Mouse (Mus musculus) kidney, postnatal 0 days (tissue): ENCODE measurements around the gene Hbp1. TPM values are rescaled to one million over a fixed set of nuclear protein-coding genes. Genes with fewer than 3 reads are reported as not detected.

Source experiments
- ATAC-seq: fragments of 200-750 bp; cut with Nextera tagmentation; replicated peaks from 2 replicates; pipeline ENCODE4 v1.8.0; 2017; ENCODE audit warnings: low read depth, moderate number of reproducible peaks, moderate TSS enrichment, moderate library complexity; ENCODE audit not compliant: low FRiP score
- DNase-seq: peaks from one replicate; pipeline ENCODE4 v3.0.0-alpha.2; 2016; ENCODE audit warnings: low spot score
- H3K27ac ChIP-seq: fragments of 300-500 bp; sonication (generic); 2 replicates; pipeline ENCODE4 v1.5.1; 2014; ENCODE audit warnings: mild to moderate bottlenecking
- H3K27me3 ChIP-seq: fragments of 300-500 bp; sonication (generic); 2 replicates; pipeline ENCODE4 v1.6.1; 2014; ENCODE audit warnings: low read length, mixed read lengths; ENCODE audit not compliant: insufficient read depth
- H3K36me3 ChIP-seq: fragments of 300-500 bp; sonication (generic); 2 replicates; pipeline ENCODE4 v1.6.1; 2014; ENCODE audit warnings: low read length, mixed read lengths; ENCODE audit not compliant: insufficient read depth
- H3K4me1 ChIP-seq: fragments of 300-500 bp; sonication (generic); replicated peaks from 2 replicates; pipeline ENCODE4 v1.6.1; 2014; ENCODE audit warnings: antibody characterized with exemption, low read length, mixed read lengths; ENCODE audit not compliant: insufficient read depth
- H3K4me2 ChIP-seq: fragments of 300-500 bp; sonication (generic); 2 replicates; pipeline ENCODE4 v1.6.1; 2014; ENCODE audit warnings: mild to moderate bottlenecking, low read length, moderate library complexity, mixed read lengths
- H3K4me3 ChIP-seq: fragments of 300-500 bp; sonication (generic); replicated peaks from 2 replicates; pipeline ENCODE4 v1.5.1; 2014; ENCODE audit warnings: low read depth, low read length
- H3K9ac ChIP-seq: fragments of 300-500 bp; sonication (generic); 2 replicates; pipeline ENCODE4 v1.6.1; 2014; ENCODE audit warnings: low read depth, low read length
- H3K9me3 ChIP-seq: fragments of 300-500 bp; sonication (generic); replicated peaks from 2 replicates; pipeline ENCODE4 v1.6.1; 2016; ENCODE audit warnings: low read length, inconsistent platforms, mixed read lengths
- CTCF ChIP-seq: IDR thresholded peaks from 2 replicates; pipeline ENCODE4 v1.5.1; 2016; ENCODE audit warnings: antibody characterized with exemption, low read depth, mild to moderate bottlenecking, moderate library complexity
- WGBS: fragments of 180-500 bp; shearing (Covaris S2); extraction: QIAGEN DNeasy Blood & Tissue Kit; methylation state at CpG from one replicate; pipeline ENCODE4 v1.1.7; 2014; 5-methylcytosine and 5-hydroxymethylcytosine counted together
- polyA plus RNA-seq: library from polyadenylated mRNA; unstranded; fragments of >200 nt; fragmentation: Nextera tagmentation; extraction: Ambion mirVana; gene quantifications from 2 replicates; pipeline ENCODE4 v1.2.1, GENCODE M21; 2015

The Hbp1 gene
- polyA plus RNA-seq, 1 experiment from 2014 or later, result 119 TPM

GRCm38 (mm10) chr12:31977613-31978195, 27.4 kb upstream of the Hbp1 start:
- Histone ChIP-seq H3K4me3 (no peak overlapping the region), H3K27me3 (no peaks in the 10 kb centered on the region), H3K9me3 (no peaks in the 10 kb centered on the region), H3K27ac (no peak overlapping the region), H3K4me2 (no peak overlapping the region), H3K4me1 (no peaks in the 10 kb centered on the region), H3K36me3 (no peaks in the 10 kb centered on the region), H3K9ac (no peak overlapping the region)
- TF ChIP-seq CTCF, result no peak
- DNase-seq (no peak), ATAC-seq (no peak)
- WGBS, result 72% methylated on average over 12 of the region's 12 CpGs

GRCm38 (mm10) chr12:31976544-31976943, 26.2 kb upstream of the Hbp1 start:
- H3K9me3 ChIP-seq, result no peaks in the 10 kb centered on the region
- DNase-seq, result peak; percentile 39
- no peak overlapping the region for H3K4me2 ChIP-seq
- H3K27ac ChIP-seq, result no peak overlapping the region
- no peaks in the 10 kb centered on the region for H3K36me3 ChIP-seq
- TF ChIP-seq CTCF, result peak; percentile 66
- no peak for ATAC-seq
- no peak overlapping the region for H3K9ac ChIP-seq
- no peak overlapping the region for H3K4me3 ChIP-seq
- H3K4me1 ChIP-seq, result no peaks in the 10 kb centered on the region
- WGBS, result 52% methylated on average over 7 of the region's 7 CpGs
- no peaks in the 10 kb centered on the region for H3K27me3 ChIP-seq

GRCm38 (mm10) chr12:31973473-31974172, 23.3 kb upstream of the Hbp1 start:
- TF ChIP-seq CTCF, result no peak
- WGBS, result 51% methylated on average over 13 of the region's 13 CpGs
- Histone ChIP-seq H3K4me3 (no peak overlapping the region), H3K4me1 (no peaks in the 10 kb centered on the region), H3K27me3 (no peaks in the 10 kb centered on the region), H3K27ac (no peak overlapping the region), H3K9ac (no peak overlapping the region), H3K36me3 (no peaks in the 10 kb centered on the region), H3K9me3 (no peaks in the 10 kb centered on the region), H3K4me2 (no peak overlapping the region)
- DNase-seq (peak; percentile 78), ATAC-seq (peak; percentile 93)

GRCm38 (mm10) chr12:31971547-31971946, 21.2 kb upstream of the Hbp1 start:
- TF ChIP-seq CTCF, result no peak
- Histone ChIP-seq H3K4me2 (no peak overlapping the region), H3K27me3 (no peaks in the 10 kb centered on the region), H3K9me3 (no peaks in the 10 kb centered on the region), H3K4me1 (no peaks in the 10 kb centered on the region), H3K4me3 (no peak overlapping the region), H3K27ac (no peak overlapping the region), H3K36me3 (no peaks in the 10 kb centered on the region), H3K9ac (no peak overlapping the region)
- WGBS, result 86% methylated on average over 8 of the region's 8 CpGs
- DNase-seq (no peak), ATAC-seq (no peak)

GRCm38 (mm10) chr12:31969111-31969510, 18.8 kb upstream of the Hbp1 start:
- H3K36me3 ChIP-seq, result no peaks in the 10 kb centered on the region
- H3K27ac ChIP-seq, result no peak overlapping the region
- 34% methylated on average over 1 of the region's 1 CpGs for WGBS
- no peaks in the 10 kb centered on the region for H3K9me3 ChIP-seq
- TF ChIP-seq CTCF, result no peak
- H3K4me1 ChIP-seq, result no peaks in the 10 kb centered on the region
- no peak overlapping the region for H3K9ac ChIP-seq
- DNase-seq (no peak), ATAC-seq (no peak)
- no peaks in the 10 kb centered on the region for H3K27me3 ChIP-seq
- no peak overlapping the region for H3K4me3 ChIP-seq
- no peak overlapping the region for H3K4me2 ChIP-seq

- H3K27me3 ChIP-seq, result no peaks in the 10 kb centered on the region
- H3K4me1 ChIP-seq, result no peaks in the 10 kb centered on the region
- no peak overlapping the region for H3K4me3 ChIP-seq
- peak; percentile 86 for DNase-seq
- ATAC-seq, result peak; percentile 61; the same call in 1 of the 2 replicates
- no peaks in the 10 kb centered on the region for H3K9me3 ChIP-seq
- no peak overlapping the region for H3K9ac ChIP-seq
- no peak overlapping the region for H3K4me2 ChIP-seq
- H3K36me3 ChIP-seq, result no peaks in the 10 kb centered on the region
- peak; percentile 98 for TF ChIP-seq CTCF
- H3K27ac ChIP-seq, result no peak overlapping the region
- WGBS, result 4% methylated on average over 2 of the region's 2 CpGs
These were observed 17.2 kb upstream of the Hbp1 start for GRCm38 (mm10) chr12:31967536-31967935.
